Mouse (Mus musculus) intestine, embryonic 15.5 days (tissue): ENCODE measurements at regions not wholly inside any gene's neighbourhood (a gene's known extent, or its start where the extent isn't known, plus 50 kb on each side); places are given as distances from the start of the nearest gene placed in this dataset.

ENCODE experiments used
- ATAC-seq: fragments of 200-750 bp; cut with Nextera tagmentation; 2 replicates; pipeline ENCODE4 v1.8.0; 2017; ENCODE audit warnings: moderate TSS enrichment, moderate library complexity
- H3K27ac ChIP-seq: fragments of 300-500 bp; sonication (generic); 2 replicates; pipeline ENCODE4 v1.5.1; 2015; ENCODE audit warnings: mild to moderate bottlenecking, inconsistent platforms
- H3K27me3 ChIP-seq: fragments of 300-500 bp; sonication (generic); replicated peaks from 2 replicates; pipeline ENCODE4 v1.6.1; 2015; ENCODE audit warnings: inconsistent platforms
- H3K36me3 ChIP-seq: fragments of 300-500 bp; sonication (generic); 2 replicates; pipeline ENCODE4 v1.6.1; 2015; ENCODE audit warnings: inconsistent platforms
- H3K4me1 ChIP-seq: fragments of 300-500 bp; sonication (generic); replicated peaks from 2 replicates; pipeline ENCODE4 v1.6.1; 2015; ENCODE audit warnings: inconsistent platforms
- H3K4me2 ChIP-seq: fragments of 300-500 bp; sonication (generic); replicated peaks from 2 replicates; pipeline ENCODE4 v1.6.1; 2015; ENCODE audit warnings: mild to moderate bottlenecking, inconsistent platforms
- H3K4me3 ChIP-seq: fragments of 300-500 bp; sonication (generic); replicated peaks from 2 replicates; pipeline ENCODE4 v1.5.1; 2015; ENCODE audit warnings: inconsistent platforms
- H3K9ac ChIP-seq: fragments of 300-500 bp; sonication (generic); 2 replicates; pipeline ENCODE4 v1.6.1; 2015; ENCODE audit warnings: inconsistent platforms
- H3K9me3 ChIP-seq: fragments of 300-500 bp; sonication (generic); 2 replicates; pipeline ENCODE4 v1.6.1; 2016; ENCODE audit warnings: inconsistent platforms
- WGBS: fragments of 180-500 bp; shearing (Covaris S2); methylation state at CpG from one replicate; pipeline ENCODE4 v1.1.7; 2015; 5-methylcytosine and 5-hydroxymethylcytosine counted together

- 48% methylated on average over 4 of the region's 4 CpGs for WGBS
- Histone ChIP-seq H3K4me3 (no peak overlapping the region), H3K4me1 (no peaks in the 10 kb centered on the region), H3K9me3 (no peaks in the 10 kb centered on the region), H3K27ac (no peak overlapping the region), H3K27me3 (no peaks in the 10 kb centered on the region), H3K36me3 (no peaks in the 10 kb centered on the region), H3K4me2 (no peak overlapping the region), H3K9ac (no peak overlapping the region)
- no peak for ATAC-seq
Observed at GRCm38 (mm10) chr3:144058106-144058505, 146.9 kb downstream of the Lmo4 start.

- no peaks in the 10 kb centered on the region for H3K4me1 ChIP-seq
- H3K4me3 ChIP-seq: no peak overlapping the region
- H3K27me3 ChIP-seq: no peaks in the 10 kb centered on the region
- H3K36me3 ChIP-seq: no peaks in the 10 kb centered on the region
- H3K9ac ChIP-seq: no peak overlapping the region
- H3K4me2 ChIP-seq: no peak overlapping the region
- WGBS: 87% methylated on average over 4 of the region's 4 CpGs
- no peak overlapping the region for H3K27ac ChIP-seq
- ATAC-seq: no peak
- no peaks in the 10 kb centered on the region for H3K9me3 ChIP-seq
Observed at GRCm38 (mm10) chr3:144050341-144050740, 154.7 kb downstream of the Lmo4 start.

GRCm38 (mm10) chr3:144049270-144049669, 155.8 kb downstream of the Lmo4 start:
- ATAC-seq: no peak
- no peaks in the 10 kb centered on the region for H3K27me3 ChIP-seq
- WGBS: 63% methylated on average over 4 of the region's 4 CpGs
- H3K27ac ChIP-seq: no peak overlapping the region
- H3K9ac ChIP-seq: no peak overlapping the region
- no peaks in the 10 kb centered on the region for H3K36me3 ChIP-seq
- H3K4me2 ChIP-seq: no peak overlapping the region
- no peak overlapping the region for H3K4me3 ChIP-seq
- no peaks in the 10 kb centered on the region for H3K9me3 ChIP-seq
- H3K4me1 ChIP-seq: no peaks in the 10 kb centered on the region

- no peak overlapping the region for H3K9ac ChIP-seq
- no peaks in the 10 kb centered on the region for H3K27me3 ChIP-seq
- no peak overlapping the region for H3K4me3 ChIP-seq
- no peak overlapping the region for H3K4me2 ChIP-seq
- 93% methylated on average over 2 of the region's 2 CpGs for WGBS
- H3K36me3 ChIP-seq: no peaks in the 10 kb centered on the region
- ATAC-seq: no peak
- no peaks in the 10 kb centered on the region for H3K4me1 ChIP-seq
- no peaks in the 10 kb centered on the region for H3K9me3 ChIP-seq
- H3K27ac ChIP-seq: no peak overlapping the region
Observed at GRCm38 (mm10) chr3:144044366-144044765, 160.7 kb downstream of the Lmo4 start.

- Histone ChIP-seq H3K9me3 (no peaks in the 10 kb centered on the region), H3K36me3 (no peaks in the 10 kb centered on the region), H3K4me3 (no peak overlapping the region), H3K4me2 (no peak overlapping the region), H3K27ac (no peak overlapping the region), H3K27me3 (no peaks in the 10 kb centered on the region), H3K4me1 (no peaks in the 10 kb centered on the region), H3K9ac (no peak overlapping the region)
- WGBS: 67% methylated on average over 5 of the region's 5 CpGs
- no peak for ATAC-seq
Observed at GRCm38 (mm10) chr3:144041788-144042187, 163.2 kb downstream of the Lmo4 start.

GRCm38 (mm10) chr3:144039498-144039897, 165.5 kb downstream of the Lmo4 start:
- no peak overlapping the region for H3K4me2 ChIP-seq
- H3K9ac ChIP-seq: no peak overlapping the region
- no peaks in the 10 kb centered on the region for H3K36me3 ChIP-seq
- H3K9me3 ChIP-seq: no peaks in the 10 kb centered on the region
- H3K27me3 ChIP-seq: no peaks in the 10 kb centered on the region
- ATAC-seq: no peak
- 91% methylated on average over 3 of the region's 3 CpGs for WGBS
- H3K4me3 ChIP-seq: no peak overlapping the region
- H3K4me1 ChIP-seq: no peaks in the 10 kb centered on the region
- no peak overlapping the region for H3K27ac ChIP-seq

- no peaks in the 10 kb centered on the region for H3K27me3 ChIP-seq
- H3K9me3 ChIP-seq: no peaks in the 10 kb centered on the region
- no peak overlapping the region for H3K9ac ChIP-seq
- H3K27ac ChIP-seq: no peak overlapping the region
- no peak overlapping the region for H3K4me2 ChIP-seq
- no peaks in the 10 kb centered on the region for H3K4me1 ChIP-seq
- WGBS: 94% methylated on average over 1 of the region's 1 CpGs
- no peaks in the 10 kb centered on the region for H3K36me3 ChIP-seq
- H3K4me3 ChIP-seq: no peak overlapping the region
- no peak for ATAC-seq
Observed at GRCm38 (mm10) chr3:144029611-144030010, 175.4 kb downstream of the Lmo4 start.

GRCm38 (mm10) chr3:144029121-144029520, 175.9 kb downstream of the Lmo4 start:
- WGBS: 77% methylated on average over 3 of the region's 3 CpGs
- Histone ChIP-seq H3K27me3 (no peaks in the 10 kb centered on the region), H3K9me3 (no peaks in the 10 kb centered on the region), H3K4me3 (no peak overlapping the region), H3K27ac (no peak overlapping the region), H3K4me1 (no peaks in the 10 kb centered on the region), H3K36me3 (no peaks in the 10 kb centered on the region), H3K9ac (no peak overlapping the region), H3K4me2 (no peak overlapping the region)
- no peak for ATAC-seq

- Histone ChIP-seq H3K9ac (no peak overlapping the region), H3K27ac (no peak overlapping the region), H3K9me3 (no peaks in the 10 kb centered on the region), H3K4me1 (no peaks in the 10 kb centered on the region), H3K27me3 (no peaks in the 10 kb centered on the region), H3K4me3 (no peak overlapping the region), H3K4me2 (no peak overlapping the region), H3K36me3 (no peaks in the 10 kb centered on the region)
- WGBS: 84% methylated on average over 6 of the region's 6 CpGs
- ATAC-seq: no peak; the same call in 1 of the 2 replicates
Observed at GRCm38 (mm10) chr3:144027134-144027980, 177.7 kb downstream of the Lmo4 start.

GRCm38 (mm10) chr3:144025451-144026125, 179.4 kb downstream of the Lmo4 start:
- H3K9ac ChIP-seq: no peak overlapping the region
- no peaks in the 10 kb centered on the region for H3K27me3 ChIP-seq
- H3K4me3 ChIP-seq: no peak overlapping the region
- no peaks in the 10 kb centered on the region for H3K9me3 ChIP-seq
- no peak overlapping the region for H3K4me2 ChIP-seq
- WGBS: 76% methylated on average over 14 of the region's 14 CpGs
- H3K36me3 ChIP-seq: no peaks in the 10 kb centered on the region
- no peaks in the 10 kb centered on the region for H3K4me1 ChIP-seq
- H3K27ac ChIP-seq: no peak overlapping the region
- ATAC-seq: no peak

- Histone ChIP-seq H3K9ac (no peak overlapping the region), H3K4me2 (no peak overlapping the region), H3K36me3 (no peaks in the 10 kb centered on the region), H3K4me1 (no peaks in the 10 kb centered on the region), H3K4me3 (no peak overlapping the region), H3K27me3 (no peaks in the 10 kb centered on the region), H3K9me3 (no peaks in the 10 kb centered on the region), H3K27ac (no peak overlapping the region)
- 74% methylated on average over 5 of the region's 5 CpGs for WGBS
- no peak for ATAC-seq
Observed at GRCm38 (mm10) chr3:144024216-144024615, 180.8 kb downstream of the Lmo4 start.

- Histone ChIP-seq H3K9me3 (no peaks in the 10 kb centered on the region), H3K4me2 (no peak overlapping the region), H3K36me3 (no peaks in the 10 kb centered on the region), H3K27ac (no peak overlapping the region), H3K4me3 (no peak overlapping the region), H3K4me1 (no peaks in the 10 kb centered on the region), H3K9ac (no peak overlapping the region), H3K27me3 (no peaks in the 10 kb centered on the region)
- 81% methylated on average over 3 of the region's 3 CpGs for WGBS
- no peak for ATAC-seq
Observed at GRCm38 (mm10) chr3:144023058-144023457, 182.0 kb downstream of the Lmo4 start.

- H3K9ac ChIP-seq: no peak overlapping the region
- H3K9me3 ChIP-seq: no peaks in the 10 kb centered on the region
- no peaks in the 10 kb centered on the region for H3K4me1 ChIP-seq
- 88% methylated on average over 5 of the region's 5 CpGs for WGBS
- H3K4me2 ChIP-seq: no peak overlapping the region
- H3K36me3 ChIP-seq: no peaks in the 10 kb centered on the region
- no peaks in the 10 kb centered on the region for H3K27me3 ChIP-seq
- ATAC-seq: no peak
- H3K4me3 ChIP-seq: no peak overlapping the region
- no peak overlapping the region for H3K27ac ChIP-seq
Observed at GRCm38 (mm10) chr3:144021969-144022368, 183.1 kb downstream of the Lmo4 start.
